8 mouse cellular contexts compared by ENCODE assay signal in the genomic region with DNA sequence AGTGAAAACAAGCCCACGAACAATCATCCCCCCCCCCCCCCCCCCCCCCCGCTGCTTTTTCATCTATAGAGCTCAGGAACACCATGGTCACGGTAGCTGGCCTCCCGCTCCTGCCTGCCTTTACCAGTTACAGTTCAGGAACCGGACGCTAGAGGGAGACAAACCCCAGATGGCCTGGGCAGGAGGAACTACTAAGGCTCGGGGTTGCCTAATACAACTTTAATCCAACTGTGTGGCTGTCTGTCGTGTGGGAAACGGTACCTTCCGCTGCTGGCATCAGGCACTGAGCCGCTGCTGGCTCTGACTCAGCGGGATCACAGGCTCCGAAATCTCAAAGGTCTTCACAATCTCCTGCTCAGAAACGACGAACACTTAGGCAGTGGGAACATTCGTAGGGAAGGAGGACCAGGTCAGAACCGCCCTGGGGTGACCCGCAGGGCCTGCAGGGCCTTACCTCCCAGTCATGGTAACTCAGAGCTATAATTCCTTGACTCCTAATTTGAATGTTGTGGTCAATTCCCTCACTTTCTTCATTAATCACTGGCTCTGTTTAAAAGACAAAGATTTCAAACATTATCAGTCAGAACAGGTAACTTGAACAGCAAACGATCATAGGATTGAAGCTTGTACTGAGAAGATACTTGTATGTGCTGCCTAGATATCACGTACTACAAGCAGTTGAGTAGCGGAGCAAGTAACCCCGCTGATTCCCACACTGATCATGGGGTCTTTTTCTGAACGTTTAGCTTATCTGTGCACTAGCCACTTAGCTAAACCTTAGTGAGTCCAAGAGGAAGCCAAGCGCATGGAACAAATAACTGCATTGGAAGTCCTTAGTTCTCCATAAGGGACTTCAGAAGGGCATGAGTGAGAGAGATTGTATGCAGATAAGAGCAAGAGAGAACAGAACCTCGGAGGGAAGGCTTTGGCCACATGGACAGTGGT. TPM values are rescaled to one million over a fixed set of nuclear protein-coding genes. Genes with fewer than 3 reads are reported as not detected.
DNase-seq lines count a peak whose midpoint lies in the region; ATAC-seq and TF ChIP-seq lines count a peak whose summit lies in the region.

No protein-coding gene starts in this region.

- H3K4me2 ChIP-seq in hindbrain, postnatal 0 days (ENCODE audit: low read depth, low read length), result no peak overlapping the region

- H3K27ac ChIP-seq in hindbrain, postnatal 0 days, result peak overlapping the region; percentile 26; the same call in 1 of the 2 replicates
- H3K27ac ChIP-seq in macrophage, result peak overlapping the region; percentile 33

- H3K4me1 ChIP-seq in hindbrain, postnatal 0 days (ENCODE audit: insufficient read depth, low read length), result no peaks in the 10 kb centered on the region

- H3K9ac ChIP-seq in hindbrain, postnatal 0 days (replicated peaks; ENCODE audit: low read length), result no peak overlapping the region

- TF ChIP-seq CTCF in hindbrain, postnatal 0 days (IDR thresholded peaks at IDR 0.05; ENCODE audit: low read depth), result peak; percentile 94

- H3K79me2 ChIP-seq in macrophage (ENCODE audit: inconsistent target), result no peaks in the 10 kb centered on the region

- no peaks in the 10 kb centered on the region for H3K9me3 ChIP-seq in hindbrain, postnatal 0 days (ENCODE audit: low read length)

- ATAC-seq in hindbrain, postnatal 0 days, result peak; percentile 85

- DNase-seq in T-cell, adult 2 months (ENCODE audit: low spot score), result peak; percentile 75
- DNase-seq in cerebellum, postnatal 4 days (ENCODE audit: low spot score in 2 of 2), result peak; percentile 91 to 93
- peak; percentile 75 to 77 for DNase-seq in gastrocnemius, adult 8-10 months (ENCODE audit: low spot score in 2 of 2)
- peak; percentile 89 for DNase-seq in hindbrain, postnatal 0 days (ENCODE audit: low spot score)
- DNase-seq in left cerebral cortex, adult 18-20 months (ENCODE audit: low spot score in 2 of 2), result peak; percentile 90 to 95
- DNase-seq in right cerebral cortex, adult 18-20 months, result peak; percentile 83
- DNase-seq in urinary bladder, adult 2 months (ENCODE audit: low spot score), result peak; percentile 63

- H3K36me3 ChIP-seq in hindbrain, postnatal 0 days (ENCODE audit: insufficient read depth, low read length), result peaks cover 23% of the 10 kb centered on the region; the same call in 1 of the 2 replicates
- H3K36me3 ChIP-seq in macrophage (ENCODE audit: inconsistent target), result peaks cover 44% of the 10 kb centered on the region

- no peaks in the 10 kb centered on the region for H3K27me3 ChIP-seq in hindbrain, postnatal 0 days (ENCODE audit: insufficient read depth, low read length)

- H3K4me3 ChIP-seq in hindbrain, postnatal 0 days (ENCODE audit: low read length), result no peak overlapping the region
- no peak overlapping the region for H3K4me3 ChIP-seq in macrophage (ENCODE audit: inconsistent target)

- 39% methylated on average over 24 of the region's 25 CpGs for WGBS in hindbrain, postnatal 0 days
- 31% methylated on average over 23 of the region's 25 CpGs for WGBS in macrophage (ENCODE audit: missing documents)

RNA-seq across cellular contexts. Expression of gene Ate1, which starts 13.4 kb away (rescaled TPM):
- total RNA-seq in gastrocnemius, adult 8-10 months (2022), result 10 to 100 TPM; 42.2 to 46.4 (median 44.6) TPM
- total RNA-seq in hindbrain, postnatal 0 days (2014; rRNA removed), result 47.2 and 48.0 TPM in 2 replicates
- polyA plus RNA-seq in hindbrain, postnatal 0 days (2015; fragmentation: Nextera tagmentation; extraction: Ambion mirVana), result 116 and 119 TPM in 2 replicates
- 10 to 100 TPM; 71.1 to 71.3 TPM for total RNA-seq in left cerebral cortex, adult 18-20 months (2021)
- total RNA-seq in macrophage (2018; cell fraction: chromatin; rRNA removed), result 100 to 1,000 TPM in 10 of 26 experiments, 10 to 100 TPM in 16; 64.2 to 138 (median 96.6) TPM
- 10 to 100 TPM; 19.4 to 35.7 (median 26.8) TPM for total RNA-seq in macrophage (2018; cell fraction: cytosol; rRNA removed)
- 10 to 100 TPM; 27.9 to 97.4 (median 47.8) TPM for total RNA-seq in macrophage (2018; cell fraction: nucleus; rRNA removed)
- 24.9 to 34.3 TPM (median 29.3 TPM) in 3 replicates for polyA plus RNA-seq in macrophage (2018)
- 15.6 and 24.0 TPM in 2 replicates for polyA plus RNA-seq in urinary bladder, adult 2 months (2012; rRNA removed)

RNA-seq across cellular contexts. Expression of gene Nsmce4a, which starts 39.3 kb away (rescaled TPM):
- total RNA-seq in gastrocnemius, adult 8-10 months (2022), result 10 to 100 TPM; 29.8 to 34.9 (median 31.1) TPM
- total RNA-seq in hindbrain, postnatal 0 days (2014; rRNA removed), result 32.2 and 42.0 TPM in 2 replicates
- 82.3 and 91.3 TPM in 2 replicates for polyA plus RNA-seq in hindbrain, postnatal 0 days (2015; fragmentation: Nextera tagmentation; extraction: Ambion mirVana)
- 10 to 100 TPM; 40.3 to 44.7 TPM for total RNA-seq in left cerebral cortex, adult 18-20 months (2021)
- 10 to 100 TPM in 24 of 26 experiments, 1 to 10 TPM in 2; 7.3 to 85.4 (median 33.3) TPM for total RNA-seq in macrophage (2018; cell fraction: chromatin; rRNA removed)
- total RNA-seq in macrophage (2018; cell fraction: cytosol; rRNA removed), result 10 to 100 TPM; 19.3 to 38.0 (median 28.2) TPM
- 10 to 100 TPM in 23 of 26 experiments, 1 to 10 TPM in 3; 8.0 to 48.5 (median 19.5) TPM for total RNA-seq in macrophage (2018; cell fraction: nucleus; rRNA removed)
- 35.5 to 54.7 TPM (median 44.5 TPM) in 3 replicates for polyA plus RNA-seq in macrophage (2018)
- polyA plus RNA-seq in urinary bladder, adult 2 months (2012; rRNA removed), result 61.5 and 65.4 TPM in 2 replicates

RNA-seq across cellular contexts. Expression of gene Tacc2, which starts 43.6 kb away (rescaled TPM):
- total RNA-seq in gastrocnemius, adult 8-10 months (2022), result 100 to 1,000 TPM; 458 to 672 (median 534) TPM
- 37.9 and 38.4 TPM in 2 replicates for total RNA-seq in hindbrain, postnatal 0 days (2014; rRNA removed)
- 46.0 and 51.8 TPM in 2 replicates for polyA plus RNA-seq in hindbrain, postnatal 0 days (2015; fragmentation: Nextera tagmentation; extraction: Ambion mirVana)
- 10 to 100 TPM; 61.9 to 68.9 TPM for total RNA-seq in left cerebral cortex, adult 18-20 months (2021)
- total RNA-seq in macrophage (2018; cell fraction: chromatin; rRNA removed), result 10 to 100 TPM in 10 of 26 experiments, 1 to 10 TPM in 15, under 1 TPM in 1; 0.71 to 17.5 (median 7.0) TPM
- 1 to 10 TPM; 1.1 to 6.8 (median 3.5) TPM for total RNA-seq in macrophage (2018; cell fraction: cytosol; rRNA removed)
- total RNA-seq in macrophage (2018; cell fraction: nucleus; rRNA removed), result 10 to 100 TPM in 6 of 26 experiments, 1 to 10 TPM in 19, under 1 TPM in 1; 0.69 to 12.8 (median 3.7) TPM
- polyA plus RNA-seq in macrophage (2018), result 3.0 to 6.8 TPM (median 3.3 TPM) in 3 replicates
- 67.5 and 88.1 TPM in 2 replicates for polyA plus RNA-seq in urinary bladder, adult 2 months (2012; rRNA removed)

Comparison
In these comparisons a context has a peak if more than half of its experiments do, and no peak if none do; other contexts are left out.
1. RNA of gene Tacc2, which starts 43.6 kb away (total RNA-seq): 458 to 672 TPM in gastrocnemius, adult 8-10 months; 61.9 to 68.9 TPM in left cerebral cortex, adult 18-20 months and 37.9 to 38.4 TPM in hindbrain, postnatal 0 days; every median in the first group is over 4 times any median in the second.
2. Peak in every context shown above with its lines, with median percentiles within 50 percentile points of each other: DNase-seq.